In genomic region chr2:93191488-93192181, GRCm38 (mm10) we compare ENCODE assay signal across 12 mouse cellular contexts. TPM values are rescaled to one million over a fixed set of nuclear protein-coding genes. Genes with fewer than 3 reads are reported as not detected.
A peak's percentile ranks its signal among the peaks of the same experiment; 100 is the strongest.
DNase-seq lines count a peak whose midpoint lies in the region; ATAC-seq and TF ChIP-seq lines count a peak whose summit lies in the region.
"Had no signal": no experiment of that assay in that cellular context is flagged by ENCODE, and none has a peak within 500 bp of the region (broad histone marks: within the 10 kb centered on the region; RNA-seq: fewer than 3 reads in every experiment).

No protein-coding gene starts in this region.

- TF ChIP-seq CTCF in stomach, postnatal 0 days (IDR thresholded peaks at IDR 0.05; ENCODE audit: low read depth): no peak

- peaks cover 33% of the 10 kb centered on the region for H3K4me1 ChIP-seq in stomach, embryonic 14.5 days (ENCODE audit: control insufficient read depth, insufficient read depth, low read length)
- 0 out of 2 replicates have a peak, but pooled peaks cover 8% of the 10 kb centered on the region for H3K4me1 ChIP-seq in stomach, postnatal 0 days (replicated peaks; ENCODE audit: control insufficient read depth, insufficient read depth)
- peaks cover 86% of the 10 kb centered on the region for H3K4me1 ChIP-seq in forebrain, embryonic 12.5 days
- H3K4me1 ChIP-seq in intestine, embryonic 16.5 days (ENCODE audit: control insufficient read depth, insufficient read depth, low read length): peaks cover 42% of the 10 kb centered on the region
- peaks cover 61% of the 10 kb centered on the region for H3K4me1 ChIP-seq in stomach, embryonic 15.5 days

- H3K4me2 ChIP-seq in stomach, embryonic 14.5 days (replicated peaks; ENCODE audit: low read depth, low read length): peak overlapping the region; percentile 22; the same call in 1 of the 2 replicates
- H3K4me2 ChIP-seq in stomach, postnatal 0 days (replicated peaks; ENCODE audit: low read depth): no peak overlapping the region
- peak overlapping the region; percentile 46 for H3K4me2 ChIP-seq in forebrain, embryonic 12.5 days
- H3K4me2 ChIP-seq in intestine, embryonic 16.5 days (ENCODE audit: low read depth, low read length): 0 out of 2 replicates have a peak overlapping the region, but pooled peaks have one; percentile 14
- H3K4me2 ChIP-seq in stomach, embryonic 15.5 days: 0 out of 2 replicates have a peak overlapping the region, but pooled peaks have one; percentile 21
- H3K4me2 ChIP-seq: embryonic facial prominence, embryonic 15.5 days had no signal

- H3K9me3 ChIP-seq in stomach, embryonic 14.5 days (ENCODE audit: control insufficient read depth, low read depth, low read length): no peaks in the 10 kb centered on the region
- no peaks in the 10 kb centered on the region for H3K9me3 ChIP-seq in stomach, postnatal 0 days (ENCODE audit: control insufficient read depth, low read length)
- H3K9me3 ChIP-seq in forebrain, embryonic 12.5 days: no peaks in the 10 kb centered on the region
- no peaks in the 10 kb centered on the region for H3K9me3 ChIP-seq in intestine, embryonic 16.5 days (ENCODE audit: control insufficient read depth, low read length)
- no peaks in the 10 kb centered on the region for H3K9me3 ChIP-seq in stomach, embryonic 15.5 days
- H3K9me3 ChIP-seq: embryonic facial prominence, embryonic 15.5 days had no signal

- WGBS in stomach, embryonic 14.5 days: 68% methylated on average over 14 of the region's 14 CpGs
- WGBS in stomach, postnatal 0 days: 63% methylated on average over 14 of the region's 14 CpGs
- WGBS in forebrain, embryonic 12.5 days: 62% methylated on average over 14 of the region's 14 CpGs
- WGBS in intestine, embryonic 16.5 days: 64% methylated on average over 14 of the region's 14 CpGs
- WGBS in stomach, embryonic 15.5 days: 62% methylated on average over 14 of the region's 14 CpGs

- no peak for ATAC-seq in stomach, embryonic 14.5 days (ENCODE audit: insufficient number of reproducible peaks, insufficient read depth, low FRiP score, low read depth)
- no peak for ATAC-seq in stomach, postnatal 0 days (ENCODE audit: low FRiP score, low TSS enrichment)
- ATAC-seq in forebrain, embryonic 12.5 days (ENCODE audit: low FRiP score): no peak
- ATAC-seq in intestine, embryonic 16.5 days: no peak
- no peak for ATAC-seq in stomach, embryonic 15.5 days (ENCODE audit: insufficient read depth, low FRiP score, low read depth)
- no peak for ATAC-seq in megakaryocyte, adult 5-6 weeks (ENCODE audit: poor library complexity, severe bottlenecking)

- no peak for TF ChIP-seq EP300 in stomach, postnatal 0 days (optimal IDR thresholded peaks at IDR 0.05)

- DNase-seq in stomach, postnatal 0 days (ENCODE audit: low spot score): no peak
- no peak for DNase-seq in retina, postnatal 1 day
- DNase-seq in right cerebral cortex, postnatal 25 days: no peak
- DNase-seq: gastrocnemius, postnatal 36 days; kidney, adult 18-20 months; lung, adult 2 months had no signal

- H3K9ac ChIP-seq in stomach, embryonic 14.5 days (replicated peaks; ENCODE audit: low read depth, low read length): no peak overlapping the region
- H3K9ac ChIP-seq in stomach, postnatal 0 days (ENCODE audit: low read length): no peak overlapping the region
- H3K9ac ChIP-seq in forebrain, embryonic 12.5 days: peak overlapping the region; percentile 42; the same call in 1 of the 2 replicates
- no peak overlapping the region for H3K9ac ChIP-seq in intestine, embryonic 16.5 days (ENCODE audit: low read depth, low read length)
- H3K9ac ChIP-seq in stomach, embryonic 15.5 days: no peak overlapping the region
- H3K9ac ChIP-seq: embryonic facial prominence, embryonic 15.5 days had no signal

- no peak overlapping the region for H3K4me3 ChIP-seq in stomach, embryonic 14.5 days (ENCODE audit: low read depth, low read length)
- H3K4me3 ChIP-seq in stomach, postnatal 0 days (ENCODE audit: low read depth, low read length): no peak overlapping the region
- H3K4me3 ChIP-seq in forebrain, embryonic 12.5 days (replicated peaks): peak overlapping the region; percentile 3; the same call in 1 of the 2 replicates
- no peak overlapping the region for H3K4me3 ChIP-seq in intestine, embryonic 16.5 days (ENCODE audit: low read length)
- H3K4me3 ChIP-seq in stomach, embryonic 15.5 days (replicated peaks): no peak overlapping the region
- H3K4me3 ChIP-seq: embryonic facial prominence, embryonic 15.5 days had no signal

- H3K27ac ChIP-seq in stomach, embryonic 14.5 days (ENCODE audit: low read length): peak overlapping the region; percentile 21; the same call in 1 of the 2 replicates
- no peak overlapping the region for H3K27ac ChIP-seq in stomach, postnatal 0 days (replicated peaks)
- peak overlapping the region; percentile 71; the same call in 1 of the 2 replicates for H3K27ac ChIP-seq in forebrain, embryonic 12.5 days
- H3K27ac ChIP-seq in intestine, embryonic 16.5 days (ENCODE audit: low read length): no peak overlapping the region
- H3K27ac ChIP-seq in stomach, embryonic 15.5 days: 0 out of 2 replicates have a peak overlapping the region, but pooled peaks have one; percentile 31
- H3K27ac ChIP-seq: embryonic facial prominence, embryonic 15.5 days had no signal

- H3K27me3 ChIP-seq in stomach, embryonic 14.5 days (ENCODE audit: control insufficient read depth, insufficient read depth, low read length): no peaks in the 10 kb centered on the region
- H3K27me3 ChIP-seq in stomach, postnatal 0 days (ENCODE audit: control insufficient read depth, insufficient read depth, low read length): no peaks in the 10 kb centered on the region
- 0 out of 2 replicates have a peak, but pooled peaks cover 2% of the 10 kb centered on the region for H3K27me3 ChIP-seq in forebrain, embryonic 12.5 days
- no peaks in the 10 kb centered on the region for H3K27me3 ChIP-seq in intestine, embryonic 16.5 days (replicated peaks; ENCODE audit: control insufficient read depth, insufficient read depth, low read length)
- H3K27me3 ChIP-seq in stomach, embryonic 15.5 days (replicated peaks): no peaks in the 10 kb centered on the region
- H3K27me3 ChIP-seq: embryonic facial prominence, embryonic 15.5 days had no signal

- no peaks in the 10 kb centered on the region for H3K36me3 ChIP-seq in stomach, embryonic 14.5 days (ENCODE audit: control insufficient read depth, insufficient read depth, low read length)
- no peaks in the 10 kb centered on the region for H3K36me3 ChIP-seq in stomach, postnatal 0 days (ENCODE audit: control insufficient read depth, insufficient read depth, low read length)
- no peaks in the 10 kb centered on the region; the same call in 1 of the 2 replicates for H3K36me3 ChIP-seq in forebrain, embryonic 12.5 days (replicated peaks)
- H3K36me3 ChIP-seq in intestine, embryonic 16.5 days (ENCODE audit: control insufficient read depth, insufficient read depth, low read length): no peaks in the 10 kb centered on the region
- no peaks in the 10 kb centered on the region for H3K36me3 ChIP-seq in stomach, embryonic 15.5 days
- H3K36me3 ChIP-seq: embryonic facial prominence, embryonic 15.5 days had no signal

RNA-seq across cellular contexts. Expression of gene Trp53i11, which starts 4.3 kb away (rescaled TPM):
- 54.6 and 56.6 TPM in 2 replicates for polyA plus RNA-seq in stomach, embryonic 14.5 days (2014; fragmentation: Nextera tagmentation; extraction: Ambion mirVana)
- 17.3 and 27.8 TPM in 2 replicates for polyA plus RNA-seq in stomach, postnatal 0 days (2015; fragmentation: Nextera tagmentation; extraction: Ambion mirVana)
- 106 and 137 TPM in 2 replicates for polyA plus RNA-seq in forebrain, embryonic 12.5 days (2016; fragmentation: Nextera tagmentation; extraction: Ambion mirVana)
- polyA plus RNA-seq in intestine, embryonic 16.5 days (2015; fragmentation: Nextera tagmentation; extraction: Ambion mirVana): 49.3 and 52.1 TPM in 2 replicates
- polyA plus RNA-seq in stomach, embryonic 15.5 days (2015; fragmentation: Nextera tagmentation; extraction: Ambion mirVana): 29.3 and 37.7 TPM in 2 replicates
- 2.2 and 4.5 TPM in 2 replicates for total RNA-seq in megakaryocyte, adult 5-6 weeks (2015)
- 2.8 TPM in 2 replicates for total RNA-seq in megakaryocyte, adult 5-6 weeks (2017)

Comparison
In these comparisons a context has a peak if more than half of its experiments do, and no peak if none do; other contexts are left out.
1. H3K27ac ChIP-seq: peak in stomach, embryonic 14.5 days (single experiment), forebrain, embryonic 12.5 days (single experiment) and stomach, embryonic 15.5 days (single experiment); none in stomach, postnatal 0 days (single experiment) and intestine, embryonic 16.5 days (single experiment).